Mouse (Mus musculus) kidney, postnatal 14 days (tissue): Measurements from ENCODE around the gene Gm20388.

Experiments
- DNase-seq: peaks from one replicate; pipeline ENCODE4 v3.0.0; 2022; ENCODE audit warnings: mixed read lengths

Gm20388 gene

DNA sequence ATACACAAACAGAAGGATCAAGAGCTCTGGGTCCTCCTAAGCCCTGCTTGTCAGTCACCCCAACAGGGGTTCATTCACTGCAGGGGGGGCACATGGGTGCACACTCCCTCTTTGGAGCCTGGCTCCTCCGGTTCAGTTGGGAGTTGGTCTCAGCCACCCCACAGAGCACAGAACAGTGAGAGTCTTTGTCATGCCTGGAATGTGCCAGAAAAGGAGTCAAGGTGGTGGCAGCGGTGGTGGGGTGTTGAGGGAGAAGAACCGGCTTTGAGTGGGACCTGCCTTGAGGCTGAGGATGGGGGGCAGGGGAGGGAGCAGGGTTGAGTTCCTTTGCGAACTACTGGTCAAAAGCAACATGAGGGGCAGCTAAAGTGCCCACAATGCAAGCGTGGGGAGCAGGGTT is 719.4 kb downstream of the Gm20388 start:
- DNase-seq: no peak

DNA sequence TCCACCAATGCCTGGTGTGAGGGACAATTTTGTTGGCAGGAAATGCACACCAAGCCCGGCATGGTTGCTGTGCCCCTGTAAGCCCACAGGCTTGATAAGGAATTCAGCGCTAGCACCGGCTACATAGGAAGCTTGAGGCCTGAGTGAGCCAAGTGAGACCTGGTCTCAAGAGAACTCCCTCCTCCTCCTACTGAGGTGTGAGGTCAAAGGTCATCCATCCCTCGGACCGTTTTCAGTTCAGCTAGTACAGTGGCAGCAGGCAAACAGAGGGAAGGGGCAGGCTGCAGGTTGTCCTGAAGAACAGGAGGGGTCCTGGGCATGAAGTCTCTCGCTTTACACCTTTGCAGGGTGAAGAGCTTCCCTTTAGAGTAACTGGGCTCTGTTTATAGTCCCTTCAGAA is 720.2 kb downstream of the Gm20388 start:
- DNase-seq: no peak

DNA sequence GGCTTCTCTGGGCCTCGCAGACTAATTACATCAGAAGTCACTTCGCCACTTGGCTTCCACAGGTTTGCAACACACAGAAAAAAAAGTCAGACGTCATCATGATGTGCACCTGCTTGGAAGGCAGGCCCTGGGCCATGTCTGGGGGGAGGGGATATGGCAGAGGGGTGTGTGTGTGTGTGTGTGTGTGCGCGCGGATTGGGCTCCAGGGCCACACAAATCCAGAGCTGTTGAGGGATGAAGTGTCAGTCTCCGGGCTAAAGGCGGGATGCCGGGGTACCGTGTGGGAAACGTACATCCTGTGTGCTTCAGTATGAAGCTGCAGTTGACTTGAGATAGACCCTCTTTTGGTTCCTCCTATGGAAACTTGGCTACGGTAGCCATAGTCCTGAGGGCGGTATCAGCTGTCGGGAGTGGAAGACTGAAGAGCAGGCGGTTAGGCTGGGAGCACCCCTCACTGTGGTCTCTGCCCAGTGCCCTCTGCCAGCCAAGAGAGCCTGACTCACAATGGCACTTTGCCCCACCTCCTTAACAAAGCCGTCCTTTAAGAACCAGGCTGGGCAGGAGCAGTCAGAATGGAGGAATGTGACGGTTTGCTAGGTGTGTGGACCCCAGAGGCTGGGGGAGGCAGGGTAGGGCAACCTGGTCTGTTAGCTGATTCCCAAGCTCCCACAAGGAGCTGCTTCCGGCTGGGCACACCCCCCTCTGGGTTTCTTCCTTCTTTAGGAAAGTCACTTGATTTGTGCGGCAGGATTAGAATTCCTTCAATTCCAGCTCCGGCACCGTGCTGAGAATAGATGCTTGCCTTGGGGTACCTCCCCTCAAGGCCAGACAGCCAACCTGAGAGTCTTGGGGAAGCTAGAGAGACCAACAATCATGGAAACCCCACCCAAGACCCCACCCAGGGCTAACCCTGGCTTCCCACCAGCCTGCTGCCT is 721.1 kb downstream of the Gm20388 start:
- no peak for DNase-seq

DNA sequence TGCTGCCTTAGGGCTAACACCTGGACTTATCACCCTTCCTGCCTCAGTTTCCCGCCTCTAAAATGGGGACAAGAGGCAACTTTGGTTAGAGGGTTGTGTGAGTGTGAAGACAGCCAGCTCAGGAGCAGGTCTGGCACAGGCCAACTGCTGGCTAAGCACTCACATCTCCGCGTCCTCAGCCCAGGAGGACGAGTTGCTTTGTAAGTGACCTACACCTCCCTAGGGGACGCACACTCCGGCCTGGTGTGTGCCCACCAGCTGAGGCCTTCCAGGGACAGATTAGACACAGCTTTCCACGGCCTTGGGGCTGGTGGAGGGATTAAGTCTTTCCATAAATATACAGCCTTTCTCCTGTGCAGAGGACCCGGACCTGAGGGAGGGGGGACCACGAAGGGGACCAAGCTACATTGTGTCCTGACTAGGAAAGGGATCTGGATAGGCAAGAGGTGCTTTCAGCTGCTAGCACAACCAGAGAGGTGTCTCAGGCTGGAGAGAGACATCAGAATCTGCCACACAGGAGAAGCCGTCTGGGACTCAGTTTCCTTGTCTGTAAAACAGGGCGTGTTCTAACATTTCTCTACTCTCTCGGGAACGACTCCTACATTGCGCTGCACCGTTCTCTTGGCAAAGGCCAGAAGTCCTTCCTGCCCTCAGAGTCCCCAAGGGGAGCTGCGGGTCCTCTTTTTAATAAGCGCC is 722.5 kb downstream of the Gm20388 start:
- no peak for DNase-seq

DNA sequence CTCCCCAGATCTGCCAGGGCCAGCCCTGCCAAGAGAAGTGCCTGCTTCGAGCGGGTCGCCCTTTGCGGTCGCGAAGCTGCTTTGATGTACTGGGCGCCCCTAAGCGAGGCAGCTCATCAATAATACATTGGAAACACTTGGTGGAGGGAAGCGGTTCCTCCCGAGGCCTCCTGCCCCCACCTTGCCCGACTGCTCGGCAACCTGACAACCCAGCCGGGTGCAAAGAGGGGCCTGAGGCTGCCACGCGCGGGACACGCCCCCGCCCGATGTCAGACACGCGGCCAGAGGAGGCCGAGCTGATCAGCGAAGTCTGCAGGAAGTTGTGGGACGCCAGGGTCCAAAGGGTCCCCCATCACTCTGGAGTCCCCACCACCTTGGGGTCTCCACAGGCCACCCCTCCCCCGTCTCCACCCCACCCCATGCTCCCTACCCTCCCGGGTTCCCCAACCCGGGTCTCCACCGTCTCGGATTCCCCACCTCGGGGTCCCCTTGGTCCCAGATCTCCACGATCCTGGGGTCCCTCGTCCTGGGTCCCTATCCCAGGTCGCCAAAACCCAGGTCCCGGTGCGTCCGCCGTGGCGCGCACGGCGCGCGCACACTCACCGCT is 723.1 kb downstream of the Gm20388 start:
- peak; percentile 24 for DNase-seq

DNA sequence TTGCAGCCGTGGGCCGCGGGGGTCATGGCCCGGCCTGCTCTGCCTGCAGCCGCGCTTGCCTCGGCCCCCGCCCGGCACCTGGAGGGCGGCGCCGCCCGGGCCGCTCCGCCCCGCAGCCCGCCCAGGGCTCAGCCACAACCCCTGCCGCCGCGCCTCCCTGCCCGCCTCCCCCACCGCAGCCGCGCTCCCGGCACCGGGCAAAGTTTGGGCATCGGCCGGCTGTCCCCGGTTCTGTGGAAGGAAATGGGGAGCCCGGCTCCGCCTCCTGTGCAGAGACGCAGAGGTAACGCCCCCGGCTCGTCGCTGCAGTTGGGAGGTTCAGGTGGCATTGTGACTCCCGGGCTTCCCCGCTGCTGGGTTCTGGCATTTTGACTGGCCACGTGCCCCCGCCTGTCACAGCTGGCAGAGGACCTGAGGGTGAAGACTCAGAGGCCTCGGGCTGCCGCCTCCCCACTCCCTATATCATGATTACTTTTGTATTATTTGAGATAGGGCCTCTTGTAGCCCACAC is 723.7 kb downstream of the Gm20388 start:
- peak; percentile 86 for DNase-seq

DNA sequence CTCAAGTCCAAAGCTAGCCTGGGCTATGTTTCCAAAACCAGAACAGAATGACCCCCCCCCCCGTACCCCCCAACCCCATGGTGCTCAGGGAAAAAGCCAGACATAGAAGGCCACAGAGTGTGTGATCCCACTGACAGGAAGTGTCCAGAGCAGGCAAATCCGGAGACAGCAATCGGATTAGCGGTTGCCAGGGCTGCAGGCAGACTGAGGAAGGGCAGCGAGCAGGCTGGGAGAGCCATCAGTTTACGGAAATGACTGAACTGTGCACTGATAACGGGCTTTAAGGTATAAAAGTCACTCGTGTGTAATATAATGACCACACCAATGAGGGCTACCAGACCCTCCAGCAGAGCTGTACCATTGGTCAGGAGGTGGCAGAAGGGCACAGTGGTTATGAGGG is 730.6 kb downstream of the Gm20388 start:
- no peak for DNase-seq

DNA sequence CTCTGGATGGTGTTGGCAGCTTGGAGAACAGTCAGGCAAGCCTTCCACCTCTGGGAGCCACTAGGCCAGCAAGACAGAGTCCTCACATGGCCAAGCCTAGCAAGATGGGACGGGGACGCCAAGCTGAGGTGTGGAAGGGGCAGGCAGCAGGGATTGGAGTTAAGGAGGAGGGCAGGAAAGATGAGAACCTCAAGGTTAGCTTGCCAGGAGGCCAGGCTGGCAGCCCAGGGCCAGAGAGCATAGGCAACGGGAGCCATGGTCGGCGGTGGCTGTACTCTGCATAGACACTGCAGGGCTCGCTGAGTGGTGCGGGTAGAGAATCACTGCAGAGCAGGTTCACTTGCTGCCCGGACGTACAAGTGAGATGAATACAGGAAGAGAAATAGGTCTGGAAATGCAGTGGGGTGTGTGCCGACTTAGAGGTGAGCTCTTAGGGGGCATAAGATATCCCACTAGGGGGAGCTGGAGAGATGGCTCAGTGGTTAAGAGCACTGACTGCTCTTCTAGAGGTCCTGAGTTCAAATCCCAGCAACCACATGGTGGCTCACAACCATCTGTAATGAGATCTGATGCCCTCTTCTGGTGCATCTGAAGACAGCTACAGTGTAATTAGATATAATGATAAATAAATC is 731.5 kb downstream of the Gm20388 start:
- no peak for DNase-seq

DNA sequence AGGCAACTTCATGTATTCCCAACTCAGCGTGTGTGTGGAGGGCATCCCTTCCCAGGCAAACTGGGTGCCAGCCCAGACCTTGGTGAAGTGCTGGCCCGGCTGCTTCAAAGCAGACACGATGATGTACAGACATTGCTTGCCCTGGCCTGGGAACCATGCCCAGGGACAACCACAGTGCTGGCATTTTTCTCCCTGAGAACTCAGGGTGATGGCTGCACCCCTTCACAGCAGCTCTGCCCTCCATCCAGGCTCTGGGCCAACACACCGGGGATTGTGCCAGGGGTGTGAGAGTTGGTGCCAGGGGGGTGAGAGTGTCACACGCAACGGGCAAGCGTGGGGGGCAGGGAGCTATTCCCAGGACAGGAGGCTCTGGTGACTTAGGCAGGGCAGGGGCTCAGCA is 734.0 kb downstream of the Gm20388 start:
- peak; percentile 49 for DNase-seq

DNA sequence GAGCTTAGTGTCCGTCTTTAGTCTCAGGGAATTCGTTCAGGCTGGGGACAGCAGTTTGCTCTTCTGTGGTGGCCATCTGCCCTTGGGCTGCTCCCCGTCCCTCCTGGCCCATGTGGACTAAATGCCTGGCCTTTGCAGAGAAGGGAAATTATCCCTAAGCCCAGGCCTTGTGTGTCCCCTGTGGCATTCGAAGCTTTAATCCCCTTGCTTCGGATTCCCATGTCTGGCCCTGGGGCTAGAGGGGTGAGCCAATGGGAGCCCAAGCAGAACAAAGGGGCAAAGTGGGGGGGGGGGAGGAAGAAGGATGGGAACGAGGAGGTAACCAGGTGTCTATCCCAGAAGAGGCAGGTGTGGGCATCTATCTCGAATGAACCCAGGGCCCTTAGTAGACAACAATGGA is 736.9 kb downstream of the Gm20388 start, which contains the start of gene 1190005I06Rik:
Gene 1190005I06Rik, minus strand, starts transcription at position 101 of the 400 bp plus-strand sequence.
- DNase-seq: no peak

DNA sequence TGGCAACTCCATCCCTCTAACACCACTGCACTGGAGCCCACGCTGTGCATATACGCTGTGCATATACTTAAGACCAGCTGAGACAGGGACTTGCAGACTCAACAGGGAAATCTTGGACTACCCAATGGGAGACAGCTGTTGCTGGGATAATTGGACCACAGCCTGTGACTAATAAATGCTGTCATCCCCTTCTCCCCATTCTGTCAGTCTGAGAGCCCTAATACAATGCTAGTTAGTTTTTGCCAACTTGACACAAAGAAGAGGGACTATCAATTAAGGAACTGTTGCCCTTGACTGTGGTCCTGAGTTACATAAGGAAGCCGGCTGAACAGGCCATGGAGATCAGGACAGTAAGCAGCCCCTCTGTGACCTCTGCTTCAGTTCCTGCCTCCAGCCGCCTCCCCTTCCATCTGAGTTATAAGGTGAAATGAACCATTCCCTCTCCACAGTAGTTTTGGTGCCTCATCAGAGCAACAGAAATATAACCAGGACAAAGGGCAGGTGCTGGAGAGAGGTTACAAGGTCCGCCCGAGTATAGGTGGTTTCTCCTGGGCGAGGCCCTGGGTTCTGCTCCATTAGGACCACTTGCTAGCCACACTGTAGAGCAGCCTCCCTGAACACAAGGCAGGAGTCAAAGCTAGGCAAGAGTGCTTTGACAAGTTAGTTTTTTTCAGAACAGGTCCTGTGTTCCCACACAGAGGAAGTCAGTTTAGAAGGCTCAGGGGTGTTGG is 745.8 kb downstream of the Gm20388 start:
- DNase-seq: no peak

DNA sequence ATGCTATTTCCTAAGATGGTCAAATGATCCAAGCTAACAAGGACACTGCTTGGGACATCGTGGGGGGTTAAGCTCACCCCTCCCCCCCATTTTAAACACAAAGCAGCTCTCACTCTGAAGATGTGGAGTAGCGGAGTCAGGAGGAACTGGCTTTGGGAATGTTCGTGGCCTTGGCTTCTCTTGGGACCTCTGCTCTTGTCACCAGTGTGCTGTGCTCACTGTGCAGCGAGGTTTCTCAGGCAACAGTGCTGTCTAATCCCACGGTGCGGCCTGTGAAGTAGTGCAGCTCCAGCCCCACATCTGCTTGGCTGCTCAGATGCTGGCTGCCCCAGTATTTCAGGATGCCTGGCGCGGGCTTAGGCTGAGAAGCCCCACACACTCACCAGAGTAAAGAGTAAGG is 746.8 kb downstream of the Gm20388 start:
- no peak for DNase-seq

DNA sequence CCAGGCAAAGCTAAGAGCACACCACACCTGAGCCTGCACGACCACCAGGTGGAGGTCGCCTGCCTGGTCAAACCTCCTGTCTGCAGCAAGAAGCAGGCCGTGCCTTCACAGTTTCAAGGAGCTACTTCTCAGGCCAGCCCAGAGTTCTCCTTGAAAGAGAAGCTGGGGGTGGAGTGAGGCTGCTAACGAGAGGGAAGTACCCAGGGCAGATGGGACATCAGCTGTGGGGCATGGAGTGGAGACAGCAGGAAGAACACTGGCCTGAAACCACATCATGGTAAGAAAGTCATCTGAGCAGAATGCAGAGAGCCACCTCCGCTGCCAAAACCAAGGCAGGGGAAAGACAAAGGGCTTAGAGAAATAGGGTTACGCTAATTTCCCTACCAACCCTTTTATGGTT is 753.9 kb downstream of the Gm20388 start:
- no peak for DNase-seq

DNA sequence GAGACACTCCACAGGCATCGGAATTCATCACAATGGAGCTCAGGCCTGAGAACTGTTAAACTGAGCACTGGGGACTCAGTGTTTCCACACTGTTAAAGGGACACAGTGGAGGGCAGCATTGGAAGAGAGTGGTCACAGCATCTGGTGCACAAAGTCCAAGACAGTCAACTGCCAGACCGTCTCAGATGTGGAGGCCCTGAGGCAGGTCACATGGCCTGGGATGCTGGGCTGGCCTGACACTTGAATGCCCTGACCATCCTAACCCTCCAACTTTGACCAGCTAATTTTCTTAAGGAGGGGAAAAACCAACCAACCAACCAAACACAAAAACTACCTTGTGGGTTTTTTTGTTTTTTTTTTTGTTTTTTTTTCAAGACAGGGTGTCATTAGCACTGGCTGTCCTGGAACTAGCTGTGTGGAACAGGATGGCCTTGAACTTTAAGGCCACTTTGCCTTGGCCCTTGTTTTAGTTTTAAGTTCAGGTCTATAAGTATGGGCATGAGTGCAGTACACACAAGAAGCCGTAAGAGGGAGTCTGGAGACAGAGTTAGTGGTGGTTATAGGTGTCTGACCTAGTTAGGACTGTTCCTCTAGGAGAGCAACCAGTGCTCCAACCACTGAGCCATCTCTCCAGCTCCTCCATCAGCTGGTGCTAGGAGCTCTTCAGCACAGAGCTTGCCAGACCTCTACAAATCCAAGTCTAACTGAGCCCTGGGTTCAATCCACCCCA is 755.2 kb downstream of the Gm20388 start:
- DNase-seq: no peak

DNA sequence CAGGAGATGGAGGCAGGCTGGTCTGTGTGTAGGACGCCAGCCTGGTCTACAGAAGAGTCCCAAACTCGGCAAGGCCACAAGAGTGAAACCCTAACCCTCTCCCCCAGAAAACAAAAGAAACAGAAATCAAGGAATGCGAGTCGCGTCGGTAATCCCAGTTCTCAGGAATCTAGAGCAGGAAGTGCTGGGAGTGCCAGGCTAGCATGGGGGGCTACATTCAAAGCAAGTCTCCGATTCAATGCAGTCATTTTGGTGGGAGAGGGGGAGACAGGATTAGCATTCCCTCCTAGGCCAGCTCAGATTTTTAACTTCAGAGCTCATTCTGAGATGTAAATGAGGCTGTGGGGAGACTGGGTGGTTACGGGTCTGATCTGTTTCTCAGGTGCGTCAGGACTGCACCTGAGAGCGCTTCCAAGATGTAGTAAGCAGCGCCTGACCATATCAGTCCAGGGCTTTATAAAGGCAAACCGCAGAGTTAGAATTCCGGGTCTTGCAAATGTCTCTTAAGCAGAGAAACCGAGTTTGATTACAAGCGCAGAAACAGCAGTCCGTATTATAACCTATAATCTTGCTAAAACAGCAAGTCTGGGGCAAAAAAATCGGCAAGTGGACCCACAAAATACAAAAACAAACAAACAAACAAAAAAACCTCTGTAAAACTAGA is 756.3 kb downstream of the Gm20388 start:
- no peak for DNase-seq

DNA sequence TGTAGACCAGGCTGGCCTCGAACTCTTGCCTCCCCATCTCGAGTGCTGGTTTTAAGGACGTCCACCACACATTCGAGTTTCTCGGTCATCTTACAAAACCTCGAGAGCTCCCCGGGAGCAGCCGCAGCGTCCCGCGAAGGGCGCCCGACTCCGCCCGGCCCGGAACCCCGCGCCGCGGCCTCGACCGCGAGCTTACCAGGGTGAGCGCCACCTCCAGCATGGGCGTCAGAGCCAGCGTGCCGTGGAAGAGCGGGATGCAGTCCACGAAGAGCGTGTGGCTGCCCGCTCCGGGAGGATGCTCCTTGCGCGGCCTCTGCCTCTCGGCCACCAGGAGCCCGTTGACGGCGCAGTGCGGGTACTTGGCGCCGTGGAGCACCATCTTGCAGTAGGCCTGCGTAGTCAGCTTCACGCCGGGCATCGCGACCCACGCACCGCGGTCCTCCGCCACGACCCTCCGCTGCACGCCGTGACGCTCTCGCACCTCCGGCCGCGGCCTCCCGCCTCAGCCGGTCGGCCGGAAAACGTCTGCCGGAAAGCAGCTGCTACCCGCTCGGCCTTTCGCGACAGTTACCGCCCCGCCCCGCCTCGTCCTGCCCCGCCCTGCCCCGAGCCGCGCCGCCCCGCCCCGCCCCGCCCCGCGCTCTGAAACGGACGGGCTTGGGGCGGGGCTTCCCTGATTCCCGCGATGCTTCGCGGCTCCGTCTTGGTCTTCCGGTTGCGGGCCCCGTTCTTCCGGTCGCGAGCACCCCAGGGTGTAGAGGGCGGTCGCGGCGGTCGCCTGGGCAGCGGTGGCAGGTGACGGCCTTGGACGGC is 757.1 kb downstream of the Gm20388 start, which contains the start of the genes Gm27021 and Cox4i1:
Gene Gm27021, minus strand, starts transcription at position 519 of the 813 bp plus-strand sequence.
Gene Cox4i1, plus strand, starts transcription at position 662 of the 813 bp plus-strand sequence.
- peak; percentile 96 for DNase-seq

DNA sequence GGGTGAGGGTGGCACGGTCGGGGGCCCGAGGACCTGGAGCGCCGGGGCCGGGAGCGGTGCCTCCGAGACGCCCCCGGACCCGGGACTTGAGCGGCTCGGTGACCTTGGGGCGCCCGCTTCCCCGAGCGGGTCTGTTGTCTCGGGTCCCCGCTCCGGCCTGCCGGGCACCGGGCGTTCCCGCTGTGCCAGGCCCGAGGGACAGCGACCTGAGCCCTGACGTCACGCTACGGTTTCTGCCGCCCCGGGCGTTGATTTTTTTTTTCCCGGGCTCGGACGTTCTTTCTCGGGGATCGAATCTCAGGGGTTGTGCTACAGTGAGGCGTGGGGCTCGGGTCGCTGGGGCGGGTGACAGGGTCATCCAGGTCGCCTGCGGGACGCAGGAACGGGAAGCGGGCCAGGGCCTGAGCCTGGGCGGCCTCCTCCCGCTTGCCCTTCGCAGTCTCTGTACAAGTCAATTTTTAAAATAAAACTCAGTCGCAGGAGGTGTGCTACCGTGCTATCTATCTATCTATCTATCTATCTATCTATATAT is 757.8 kb downstream of the Gm20388 start, which contains the start of gene Emc8:
Gene Emc8, minus strand, starts transcription at position 200 of the 532 bp plus-strand sequence.
- no peak for DNase-seq

DNA sequence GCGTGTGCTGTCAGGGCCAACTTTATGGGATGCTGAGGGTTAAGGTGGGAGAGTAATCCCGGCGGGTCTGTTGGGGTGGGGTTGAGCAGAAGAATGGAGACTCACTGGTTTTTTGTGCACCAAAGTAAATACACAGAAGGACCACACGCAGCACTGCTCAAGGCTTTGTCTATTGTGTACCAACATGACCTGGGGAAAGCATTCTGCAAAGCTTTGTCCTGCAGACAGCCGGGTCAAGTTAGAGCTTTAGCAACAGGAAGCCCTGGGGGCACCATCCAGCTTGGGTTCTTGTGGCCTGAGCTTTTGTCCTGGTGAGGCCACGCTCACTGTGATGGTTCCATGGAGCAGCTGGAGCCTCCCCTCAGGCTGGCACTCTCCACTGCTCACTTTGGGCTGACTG is 761.1 kb downstream of the Gm20388 start:
- DNase-seq: no peak

DNA sequence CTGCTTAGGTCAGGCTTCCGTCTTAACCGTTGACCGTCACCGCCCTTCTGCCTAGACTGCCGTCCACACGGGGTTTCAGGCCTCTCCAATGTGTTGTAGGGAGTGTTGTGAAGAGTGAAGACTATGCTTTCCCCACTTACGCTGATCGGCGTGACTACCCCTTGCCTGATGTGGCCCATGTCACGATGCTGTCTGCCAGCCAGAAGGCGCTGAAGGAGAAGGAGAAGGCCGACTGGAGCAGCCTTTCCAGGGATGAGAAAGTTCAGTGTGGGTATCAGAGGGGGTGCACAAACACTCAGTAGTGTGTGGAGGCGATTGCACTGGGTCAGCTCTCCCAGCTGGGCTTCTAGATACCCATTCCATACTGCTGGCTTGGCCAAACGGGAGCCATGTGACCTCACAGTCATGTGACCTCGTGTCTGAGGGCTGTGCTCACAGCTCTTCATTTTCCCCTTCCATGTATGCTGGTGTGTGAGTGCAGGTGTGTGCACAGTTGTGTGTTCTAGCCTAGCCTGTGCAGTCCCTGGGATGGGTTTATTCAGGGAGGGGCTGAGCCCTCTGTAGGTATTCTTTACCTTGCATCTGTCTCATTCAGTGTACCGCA is 762.1 kb downstream of the Gm20388 start:
- DNase-seq: no peak
